Mouse (Mus musculus) forebrain, embryonic 16.5 days (tissue): ENCODE data around the gene Arhgap23. TPM values are rescaled to one million over a fixed set of nuclear protein-coding genes. Genes with fewer than 3 reads are reported as not detected.

ENCODE experiments used
- ATAC-seq: fragments of 200-750 bp; cut with Nextera tagmentation; 2 replicates; pipeline ENCODE4 v1.8.0; 2017; ENCODE audit warnings: mild to moderate bottlenecking, moderate library complexity
- H3K27ac ChIP-seq: fragments of 300-500 bp; sonication (generic); 2 replicates; pipeline ENCODE4 v1.5.1; 2014; ENCODE audit warnings: low read length, control low read depth
- H3K27me3 ChIP-seq: fragments of 300-500 bp; sonication (generic); replicated peaks from 2 replicates; pipeline ENCODE4 v1.6.1; 2014; ENCODE audit warnings: low read length; ENCODE audit not compliant: control insufficient read depth, insufficient read depth
- H3K36me3 ChIP-seq: fragments of 300-500 bp; sonication (generic); 2 replicates; pipeline ENCODE4 v1.6.1; 2014; ENCODE audit not compliant: control insufficient read depth, insufficient read depth
- H3K4me1 ChIP-seq: fragments of 300-500 bp; sonication (generic); replicated peaks from 2 replicates; pipeline ENCODE4 v1.6.1; 2014; ENCODE audit warnings: low read length; ENCODE audit not compliant: control insufficient read depth, insufficient read depth
- H3K4me2 ChIP-seq: fragments of 300-500 bp; sonication (generic); 2 replicates; pipeline ENCODE4 v1.6.1; 2014; ENCODE audit warnings: mild to moderate bottlenecking, low read length, control low read depth
- H3K4me3 ChIP-seq: fragments of 300-500 bp; sonication (generic); replicated peaks from 2 replicates; pipeline ENCODE4 v1.5.1; 2014; ENCODE audit warnings: mild to moderate bottlenecking, low read length, control low read depth
- H3K9ac ChIP-seq: fragments of 300-500 bp; sonication (generic); replicated peaks from 2 replicates; pipeline ENCODE4 v1.6.1; 2014; ENCODE audit warnings: low read depth, low read length, control low read depth
- H3K9me3 ChIP-seq: fragments of 300-500 bp; sonication (generic); 2 replicates; pipeline ENCODE4 v1.6.1; 2016; ENCODE audit warnings: low read length; ENCODE audit not compliant: control insufficient read depth
- WGBS: fragments of 180-500 bp; shearing (Covaris S2); extraction: QIAGEN DNeasy Blood & Tissue Kit; methylation state at CpG from one replicate; pipeline ENCODE4 v1.1.7; 2014; 5-methylcytosine and 5-hydroxymethylcytosine counted together
- polyA plus RNA-seq: library from polyadenylated mRNA; unstranded; fragments of >200 nt; fragmentation: Nextera tagmentation; extraction: Ambion mirVana; gene quantifications from 2 replicates; pipeline ENCODE4 v1.2.1, GENCODE M21; 2015

Arhgap23 gene
- polyA plus RNA-seq, 1 experiment from 2014 or later = 7.5 TPM

DNA sequence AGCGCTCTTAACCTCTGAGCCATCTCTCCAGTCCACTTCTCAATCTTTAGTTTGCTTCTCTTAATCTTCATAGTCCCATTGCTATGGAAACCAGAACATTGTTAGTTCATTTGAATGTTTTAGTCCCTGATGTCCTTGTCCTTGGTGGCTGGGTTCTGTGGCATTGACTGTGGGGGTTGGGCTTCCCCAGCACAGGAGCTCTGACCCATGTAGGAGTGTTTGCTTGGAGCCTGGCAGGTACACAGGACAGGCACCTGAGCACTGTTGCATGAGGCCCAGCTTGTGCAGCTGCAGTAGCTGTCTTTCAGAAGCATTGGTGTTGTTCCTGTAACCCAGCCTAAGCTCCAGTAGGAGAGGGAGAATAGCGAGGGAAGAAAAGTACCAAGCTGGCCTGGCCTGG lies 27.5 kb upstream of the Arhgap23 start:
- ATAC-seq = no peak
- WGBS = 92% methylated on average over 2 of the region's 2 CpGs
- Histone ChIP-seq H3K4me2 (no peak overlapping the region), H3K27ac (no peak overlapping the region), H3K4me1 (peaks cover 6% of the 10 kb centered on the region; the same call in 1 of the 2 replicates), H3K27me3 (no peaks in the 10 kb centered on the region), H3K36me3 (peaks cover 24% of the 10 kb centered on the region), H3K4me3 (no peak overlapping the region), H3K9ac (no peak overlapping the region), H3K9me3 (no peaks in the 10 kb centered on the region)

DNA sequence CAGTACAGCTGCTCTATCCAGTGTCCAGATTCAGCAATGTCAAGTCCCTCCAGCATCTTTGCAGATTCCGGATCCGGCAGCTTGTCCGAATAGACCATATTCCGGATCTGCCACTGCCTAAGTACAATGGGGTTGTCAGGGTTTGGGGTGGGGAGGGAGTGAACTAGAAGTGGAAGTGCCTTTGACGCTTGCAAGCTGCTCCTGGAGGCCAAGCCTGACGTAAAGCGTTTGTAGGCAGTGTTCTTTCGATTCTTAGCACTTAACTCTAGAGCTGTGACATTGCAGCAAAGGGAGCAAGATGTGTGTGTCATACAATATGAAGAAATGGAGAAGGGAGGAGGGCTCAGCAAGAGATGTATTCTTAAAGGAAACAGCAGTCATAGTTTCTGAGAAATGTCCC lies 26.2 kb upstream of the Arhgap23 start:
- no peaks in the 10 kb centered on the region for H3K9me3 ChIP-seq
- H3K27me3 ChIP-seq = no peaks in the 10 kb centered on the region
- H3K36me3 ChIP-seq = peaks cover 25% of the 10 kb centered on the region
- H3K4me3 ChIP-seq = no peak overlapping the region
- H3K4me2 ChIP-seq = no peak overlapping the region
- no peak overlapping the region for H3K27ac ChIP-seq
- no peak for ATAC-seq
- 90% methylated on average over 8 of the region's 8 CpGs for WGBS
- no peak overlapping the region for H3K9ac ChIP-seq
- H3K4me1 ChIP-seq = peaks cover 3% of the 10 kb centered on the region; the same call in 1 of the 2 replicates

- no peak overlapping the region for H3K9ac ChIP-seq
- H3K9me3 ChIP-seq = no peaks in the 10 kb centered on the region
- H3K36me3 ChIP-seq = peaks cover 28% of the 10 kb centered on the region
- WGBS = 80% methylated on average over 11 of the region's 11 CpGs
- no peak overlapping the region for H3K4me3 ChIP-seq
- H3K4me1 ChIP-seq = peaks cover 3% of the 10 kb centered on the region; the same call in 1 of the 2 replicates
- H3K27me3 ChIP-seq = no peaks in the 10 kb centered on the region
- H3K4me2 ChIP-seq = no peak overlapping the region
- ATAC-seq = no peak
- no peak overlapping the region for H3K27ac ChIP-seq
Observed at GRCm38 (mm10) chr11:97393658-97394057, 21.7 kb upstream of the Arhgap23 start.

DNA sequence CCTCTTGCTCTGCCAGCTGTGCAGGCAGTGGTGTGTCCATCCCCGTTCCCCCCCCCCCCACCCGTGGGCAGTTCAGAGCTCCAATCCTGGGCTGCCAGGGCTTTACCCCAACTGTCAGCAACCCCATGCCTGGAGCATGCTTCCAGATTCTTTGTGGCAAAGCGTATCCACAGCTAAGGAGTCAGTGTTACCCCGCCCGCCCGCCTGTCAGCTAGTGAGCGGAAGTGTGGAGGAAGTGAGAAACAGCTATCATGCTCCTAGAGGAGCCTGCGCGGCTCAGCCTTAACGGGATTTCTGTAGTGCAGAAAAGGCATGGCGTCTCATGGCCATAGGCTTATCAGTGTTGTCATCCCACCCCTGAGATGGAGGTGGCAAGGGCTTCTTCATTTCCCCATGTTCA lies 21.2 kb upstream of the Arhgap23 start:
- no peaks in the 10 kb centered on the region for H3K27me3 ChIP-seq
- no peak for ATAC-seq
- H3K9me3 ChIP-seq = no peaks in the 10 kb centered on the region
- peaks cover 28% of the 10 kb centered on the region for H3K36me3 ChIP-seq
- H3K27ac ChIP-seq = no peak overlapping the region
- peaks cover 3% of the 10 kb centered on the region; the same call in 1 of the 2 replicates for H3K4me1 ChIP-seq
- H3K4me3 ChIP-seq = no peak overlapping the region
- 82% methylated on average over 11 of the region's 11 CpGs for WGBS
- no peak overlapping the region for H3K9ac ChIP-seq
- H3K4me2 ChIP-seq = no peak overlapping the region

DNA sequence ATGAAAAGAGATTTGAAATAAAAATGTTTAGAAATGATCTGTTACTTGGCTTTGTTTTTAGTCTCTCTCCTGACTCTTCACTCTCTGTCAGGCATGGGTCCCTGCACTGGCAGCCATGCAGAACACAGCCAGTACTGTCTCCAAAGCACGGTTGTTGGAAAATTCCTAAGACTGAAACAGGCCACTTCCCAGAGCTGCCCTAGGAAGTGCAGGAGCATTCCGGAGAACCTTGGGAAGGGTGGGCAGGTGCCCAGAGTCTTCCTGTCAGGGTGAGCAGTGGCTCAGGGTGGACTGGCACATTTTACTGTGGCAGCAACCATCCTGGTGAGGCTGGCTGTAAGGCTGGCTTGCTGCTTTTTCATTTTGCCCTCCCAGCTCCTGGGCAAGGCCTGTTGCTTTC lies 16.8 kb upstream of the Arhgap23 start:
- WGBS = 76% methylated on average over 2 of the region's 2 CpGs
- no peak overlapping the region for H3K27ac ChIP-seq
- peaks cover 17% of the 10 kb centered on the region for H3K4me1 ChIP-seq
- no peak overlapping the region for H3K4me3 ChIP-seq
- no peaks in the 10 kb centered on the region for H3K27me3 ChIP-seq
- peaks cover 10% of the 10 kb centered on the region; the same call in 1 of the 2 replicates for H3K36me3 ChIP-seq
- H3K4me2 ChIP-seq = no peak overlapping the region
- H3K9ac ChIP-seq = no peak overlapping the region
- no peak for ATAC-seq
- H3K9me3 ChIP-seq = no peaks in the 10 kb centered on the region

DNA sequence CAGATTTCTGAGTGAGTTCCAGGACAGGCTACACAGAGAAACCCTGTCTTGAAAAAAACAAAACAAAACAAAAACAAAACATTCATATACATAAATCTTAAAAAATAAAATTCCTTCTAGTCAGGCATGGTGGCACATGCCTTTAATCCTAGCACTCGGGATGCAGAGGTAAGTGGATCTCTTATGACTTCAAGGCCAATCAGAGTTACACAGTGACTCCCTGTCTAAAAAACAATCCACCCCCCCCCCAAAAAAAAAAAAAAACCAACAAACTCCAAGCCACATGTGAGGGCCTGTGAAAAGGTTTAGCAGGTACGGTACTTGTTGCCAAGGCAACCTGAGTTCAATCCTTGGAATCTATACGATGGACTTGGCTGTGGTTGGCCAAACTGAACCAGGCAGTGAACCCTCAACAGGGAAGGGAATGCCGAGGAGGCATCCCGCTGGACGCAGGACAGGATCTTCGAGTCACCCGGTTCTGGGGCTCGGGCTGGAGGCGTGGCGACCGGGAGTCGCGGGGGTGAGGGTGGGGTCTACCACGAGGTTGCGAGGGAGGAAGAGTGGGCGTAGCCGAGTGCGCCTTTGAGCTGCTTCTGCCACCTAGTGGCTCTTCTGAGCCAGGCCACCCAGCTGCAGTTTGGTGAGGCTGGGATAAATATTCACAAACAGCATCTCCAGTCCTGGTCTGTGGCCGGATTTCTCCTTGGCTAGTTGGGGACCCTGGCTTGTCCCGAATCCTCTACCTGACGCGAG lies 15.2 kb upstream of the Arhgap23 start:
- WGBS = 3% methylated on average over 23 of the region's 23 CpGs
- Histone ChIP-seq H3K36me3 (0 out of 2 replicates have a peak, but pooled peaks cover 6% of the 10 kb centered on the region), H3K27ac (no peak overlapping the region), H3K9me3 (no peaks in the 10 kb centered on the region), H3K27me3 (no peaks in the 10 kb centered on the region), H3K4me2 (peak overlapping the region; percentile 81), H3K9ac (peak overlapping the region; percentile 39; the same call in 1 of the 2 replicates), H3K4me3 (peak overlapping the region; percentile 44), H3K4me1 (peaks cover 22% of the 10 kb centered on the region)
- ATAC-seq = peak; percentile 68

DNA sequence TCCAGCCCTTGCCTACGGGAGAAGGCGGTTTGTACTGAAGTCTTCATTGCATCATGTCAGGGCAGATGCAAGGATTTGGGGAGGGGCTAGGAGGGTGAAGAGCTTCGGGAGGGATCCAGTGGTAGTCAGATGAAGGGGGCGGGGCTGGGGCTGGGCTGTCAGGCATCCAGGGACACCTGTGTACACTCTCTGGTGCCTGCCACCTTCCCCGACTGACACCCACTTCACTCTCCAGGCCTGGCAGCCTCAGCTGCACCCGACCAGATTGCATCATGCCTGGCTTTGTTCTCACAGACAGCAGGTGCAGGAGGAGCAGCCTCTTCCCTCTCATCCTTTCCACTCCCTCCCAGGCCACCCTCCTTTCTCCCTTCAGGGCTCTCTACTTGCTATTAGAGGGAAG lies 14.3 kb upstream of the Arhgap23 start:
- no peaks in the 10 kb centered on the region for H3K27me3 ChIP-seq
- H3K4me3 ChIP-seq = no peak overlapping the region
- 0 out of 2 replicates have a peak, but pooled peaks cover 4% of the 10 kb centered on the region for H3K36me3 ChIP-seq
- H3K4me1 ChIP-seq = peaks cover 32% of the 10 kb centered on the region
- WGBS = 7% methylated on average over 6 of the region's 6 CpGs
- peak overlapping the region; percentile 37; the same call in 1 of the 2 replicates for H3K9ac ChIP-seq
- H3K4me2 ChIP-seq = no peak overlapping the region
- H3K9me3 ChIP-seq = no peaks in the 10 kb centered on the region
- peak; percentile 34; the same call in 1 of the 2 replicates for ATAC-seq
- H3K27ac ChIP-seq = peak overlapping the region; percentile 65

GRCm38 (mm10) chr11:97401686-97402435 lies 13.5 kb upstream of the Arhgap23 start:
- ATAC-seq = no peak
- WGBS = 67% methylated on average over 3 of the region's 3 CpGs
- H3K9ac ChIP-seq = no peak overlapping the region

GRCm38 (mm10) chr11:97402746-97403145 lies 12.6 kb upstream of the Arhgap23 start:
- no peak overlapping the region for H3K27ac ChIP-seq

More at GRCm38 (mm10) chr11:97401686-97402435, 13.5 kb upstream of the Arhgap23 start:
- Histone ChIP-seq H3K27me3 (no peaks in the 10 kb centered on the region), H3K4me1 (peaks cover 39% of the 10 kb centered on the region), H3K4me3 (no peak overlapping the region), H3K27ac (peak overlapping the region; percentile 65), H3K4me2 (no peak overlapping the region), H3K9me3 (no peaks in the 10 kb centered on the region), H3K36me3 (no peaks in the 10 kb centered on the region)

More at GRCm38 (mm10) chr11:97402746-97403145, 12.6 kb upstream of the Arhgap23 start:
- H3K4me2 ChIP-seq = no peak overlapping the region
- H3K36me3 ChIP-seq = no peaks in the 10 kb centered on the region
- H3K4me1 ChIP-seq = peaks cover 39% of the 10 kb centered on the region
- ATAC-seq = no peak
- H3K9ac ChIP-seq = no peak overlapping the region
- WGBS = 10% methylated on average over 2 of the region's 2 CpGs
- H3K9me3 ChIP-seq = no peaks in the 10 kb centered on the region
- no peak overlapping the region for H3K4me3 ChIP-seq
- no peaks in the 10 kb centered on the region for H3K27me3 ChIP-seq
